Mouse (Mus musculus): ENCODE results near the gene Zbtb43. TPM values are rescaled to one million over a fixed set of nuclear protein-coding genes. Genes with fewer than 3 reads are reported as not detected.

Zbtb43 gene
- polyA plus RNA-seq, 1 experiment, result 9.9 TPM

GRCm38 (mm10) chr2:33446796-33447195 lies 21.6 kb downstream of the Zbtb43 start:
- Histone ChIP-seq H3K4me1 (ENCODE audit: control insufficient read depth, insufficient read depth, low read length) (peaks cover 6% of the 10 kb centered on the region), H3K4me3 (replicated peaks; ENCODE audit: extremely low read depth, low read depth, low read length) (no peak overlapping the region)
- 56% methylated on average over 1 of the region's 1 CpGs for WGBS
- no peak for DNase-seq
- no peak for TF ChIP-seq POLR2A (IDR thresholded peaks at IDR 0.05; ENCODE audit: borderline replicate concordance, extremely low read depth, low read depth, low read length)
- TF ChIP-seq CTCF (IDR thresholded peaks at IDR 0.05; ENCODE audit: insufficient read depth, low read length), result no peak

GRCm38 (mm10) chr2:33445741-33446140 lies 22.6 kb downstream of the Zbtb43 start:
- TF ChIP-seq POLR2A (IDR thresholded peaks at IDR 0.05; ENCODE audit: borderline replicate concordance, extremely low read depth, low read depth, low read length) (no peak), CTCF (IDR thresholded peaks at IDR 0.05; ENCODE audit: insufficient read depth, low read length) (no peak)
- DNase-seq, result no peak
- 0 out of 2 replicates have a peak, but pooled peaks cover under 1% of the 10 kb centered on the region for H3K4me1 ChIP-seq (ENCODE audit: control insufficient read depth, insufficient read depth, low read length)
- no peak overlapping the region for H3K4me3 ChIP-seq (replicated peaks; ENCODE audit: extremely low read depth, low read depth, low read length)
- 90% methylated on average over 5 of the region's 5 CpGs for WGBS

- no peak for TF ChIP-seq CTCF (IDR thresholded peaks at IDR 0.05; ENCODE audit: insufficient read depth, low read length)
- TF ChIP-seq POLR2A (IDR thresholded peaks at IDR 0.05; ENCODE audit: borderline replicate concordance, extremely low read depth, low read depth, low read length), result no peak
- no peak for DNase-seq
- H3K4me3 ChIP-seq (replicated peaks; ENCODE audit: extremely low read depth, low read depth, low read length), result no peak overlapping the region
- no peaks in the 10 kb centered on the region for H3K4me1 ChIP-seq (ENCODE audit: control insufficient read depth, insufficient read depth, low read length)
Observed at GRCm38 (mm10) chr2:33444862-33445261, 23.5 kb downstream of the Zbtb43 start.

GRCm38 (mm10) chr2:33444358-33444757 lies 24.0 kb downstream of the Zbtb43 start:
- no peaks in the 10 kb centered on the region for H3K4me1 ChIP-seq (ENCODE audit: control insufficient read depth, insufficient read depth, low read length)
- 28% methylated on average over 5 of the region's 5 CpGs for WGBS
- TF ChIP-seq POLR2A (IDR thresholded peaks at IDR 0.05; ENCODE audit: borderline replicate concordance, extremely low read depth, low read depth, low read length), result no peak
- TF ChIP-seq CTCF (IDR thresholded peaks at IDR 0.05; ENCODE audit: insufficient read depth, low read length), result no peak
- no peak overlapping the region for H3K4me3 ChIP-seq (replicated peaks; ENCODE audit: extremely low read depth, low read depth, low read length)
- DNase-seq, result peak; percentile 85

DNA sequence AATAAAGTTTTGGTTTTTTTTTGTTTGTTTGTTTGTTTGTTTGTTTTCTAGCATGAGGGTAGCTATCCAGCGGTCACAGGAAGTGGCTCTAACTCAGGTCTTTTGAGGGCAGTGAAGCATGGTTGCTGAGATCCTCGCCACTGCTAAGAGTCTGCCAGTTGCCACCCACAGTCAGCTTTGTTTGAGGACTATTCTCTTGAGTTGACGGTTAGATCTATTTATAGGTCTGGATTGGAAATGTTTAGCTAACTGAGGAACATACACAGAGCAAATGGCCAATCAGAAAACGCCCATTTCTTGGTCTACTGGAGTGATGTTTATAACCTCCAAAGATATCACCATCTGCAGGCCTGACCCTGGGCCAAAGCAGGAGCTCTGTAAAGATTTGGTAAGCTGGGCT lies 25.7 kb downstream of the Zbtb43 start:
- DNase-seq, result no peak
- TF ChIP-seq POLR2A (IDR thresholded peaks at IDR 0.05; ENCODE audit: borderline replicate concordance, extremely low read depth, low read depth, low read length) (no peak), CTCF (IDR thresholded peaks at IDR 0.05; ENCODE audit: insufficient read depth, low read length) (no peak)
- H3K4me1 ChIP-seq (ENCODE audit: control insufficient read depth, insufficient read depth, low read length), result no peaks in the 10 kb centered on the region
- no peak overlapping the region for H3K4me3 ChIP-seq (replicated peaks; ENCODE audit: extremely low read depth, low read depth, low read length)
- WGBS, result 19% methylated on average over 4 of the region's 4 CpGs

GRCm38 (mm10) chr2:33440893-33441292 lies 27.5 kb downstream of the Zbtb43 start:
- TF ChIP-seq CTCF (IDR thresholded peaks at IDR 0.05; ENCODE audit: insufficient read depth, low read length) (no peak), POLR2A (IDR thresholded peaks at IDR 0.05; ENCODE audit: borderline replicate concordance, extremely low read depth, low read depth, low read length) (no peak)
- WGBS, result 35% methylated on average over 4 of the region's 4 CpGs
- Histone ChIP-seq H3K4me1 (ENCODE audit: control insufficient read depth, insufficient read depth, low read length) (no peaks in the 10 kb centered on the region), H3K4me3 (replicated peaks; ENCODE audit: extremely low read depth, low read depth, low read length) (no peak overlapping the region)
- DNase-seq, result no peak

GRCm38 (mm10) chr2:33439980-33440670 lies 28.2 kb downstream of the Zbtb43 start:
- Histone ChIP-seq H3K4me3 (replicated peaks; ENCODE audit: extremely low read depth, low read depth, low read length) (no peak overlapping the region), H3K4me1 (ENCODE audit: control insufficient read depth, insufficient read depth, low read length) (no peaks in the 10 kb centered on the region)
- no peak for TF ChIP-seq POLR2A (IDR thresholded peaks at IDR 0.05; ENCODE audit: borderline replicate concordance, extremely low read depth, low read depth, low read length)
- no peak for TF ChIP-seq CTCF (IDR thresholded peaks at IDR 0.05; ENCODE audit: insufficient read depth, low read length)
- DNase-seq, result no peak
- 33% methylated on average over 9 of the region's 9 CpGs for WGBS

DNA sequence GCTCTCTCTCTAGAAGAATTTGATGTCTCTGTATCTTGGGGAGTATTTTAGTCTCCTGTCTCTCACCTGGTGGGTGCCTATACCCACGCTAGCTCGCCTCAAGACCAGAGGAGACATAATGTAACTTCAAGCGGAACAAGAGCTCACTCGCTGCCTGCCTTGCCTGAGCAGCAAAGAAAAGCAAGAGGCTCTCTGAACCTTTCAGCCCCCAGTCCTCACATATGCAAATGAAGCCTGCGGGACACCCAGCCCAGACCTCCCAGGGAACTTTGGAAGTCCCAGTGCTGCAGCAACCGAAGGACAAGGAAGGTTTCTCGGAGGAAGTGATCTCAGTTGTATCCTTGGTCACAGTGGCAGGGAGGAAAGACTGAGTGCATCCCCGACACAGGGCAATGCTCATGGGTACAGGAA lies 28.9 kb downstream of the Zbtb43 start:
- no peak for DNase-seq
- Histone ChIP-seq H3K4me1 (ENCODE audit: control insufficient read depth, insufficient read depth, low read length) (no peaks in the 10 kb centered on the region), H3K4me3 (replicated peaks; ENCODE audit: extremely low read depth, low read depth, low read length) (no peak overlapping the region)
- TF ChIP-seq POLR2A (IDR thresholded peaks at IDR 0.05; ENCODE audit: borderline replicate concordance, extremely low read depth, low read depth, low read length), result no peak
- TF ChIP-seq CTCF (IDR thresholded peaks at IDR 0.05; ENCODE audit: insufficient read depth, low read length), result no peak
- 38% methylated on average over 8 of the region's 8 CpGs for WGBS

GRCm38 (mm10) chr2:33438377-33438776 lies 30.0 kb downstream of the Zbtb43 start:
- no peak for DNase-seq
- Histone ChIP-seq H3K4me1 (ENCODE audit: control insufficient read depth, insufficient read depth, low read length) (no peaks in the 10 kb centered on the region), H3K4me3 (replicated peaks; ENCODE audit: extremely low read depth, low read depth, low read length) (no peak overlapping the region)
- 64% methylated on average over 2 of the region's 2 CpGs for WGBS
- TF ChIP-seq CTCF (IDR thresholded peaks at IDR 0.05; ENCODE audit: insufficient read depth, low read length), result no peak
- TF ChIP-seq POLR2A (IDR thresholded peaks at IDR 0.05; ENCODE audit: borderline replicate concordance, extremely low read depth, low read depth, low read length), result no peak

- TF ChIP-seq CTCF (IDR thresholded peaks at IDR 0.05; ENCODE audit: insufficient read depth, low read length) (no peak), POLR2A (IDR thresholded peaks at IDR 0.05; ENCODE audit: borderline replicate concordance, extremely low read depth, low read depth, low read length) (no peak)
- no peak for DNase-seq
- WGBS, result 71% methylated on average over 11 of the region's 11 CpGs
- H3K4me3 ChIP-seq (replicated peaks; ENCODE audit: extremely low read depth, low read depth, low read length), result no peak overlapping the region
- no peaks in the 10 kb centered on the region for H3K4me1 ChIP-seq (ENCODE audit: control insufficient read depth, insufficient read depth, low read length)
Observed at GRCm38 (mm10) chr2:33437184-33437583, 31.2 kb downstream of the Zbtb43 start.
